Mouse (Mus musculus) CH12.LX (cell line): Measurements from ENCODE around the gene Ccdc57. TPM values are rescaled to one million over a fixed set of nuclear protein-coding genes. Genes with fewer than 3 reads are reported as not detected.

Experiments
- DNase-seq: peaks from one replicate; pipeline ENCODE4 v3.0.0-alpha.2; 2013; ENCODE audit errors: extremely low read depth
- H3K27ac ChIP-seq: 2 replicates; pipeline ENCODE4 v1.5.1; 2012; ENCODE audit warnings: low read depth, mild to moderate bottlenecking, control low read depth, moderate library complexity; ENCODE audit not compliant: insufficient read depth
- H3K27me3 ChIP-seq: replicated peaks from 2 replicates; pipeline ENCODE3; 2012; ENCODE audit warnings: inconsistent platforms
- H3K36me3 ChIP-seq, 2 experiments: replicated peaks in 1 of 2; 2 replicates each; pipeline versions ENCODE3 to v1.6.1; 2012; ENCODE audit warnings: inconsistent platforms in 1 of 2, low read length in 1 of 2, mild to moderate bottlenecking in 1 of 2, mixed read lengths in 1 of 2, moderate library complexity in 1 of 2; ENCODE audit not compliant: control insufficient read depth in 1 of 2, insufficient read depth in 1 of 2
- H3K4me1 ChIP-seq, 2 experiments: 2 replicates each; pipeline ENCODE4 v1.6.1; 2012; ENCODE audit warnings: inconsistent platforms in 1 of 2, moderate library complexity in 1 of 2; ENCODE audit not compliant: insufficient read depth in 2 of 2, control insufficient read depth in 1 of 2
- H3K4me2 ChIP-seq: 2 replicates; pipeline ENCODE4 v1.6.1; 2012; ENCODE audit warnings: low read depth, mild to moderate bottlenecking, control low read depth; ENCODE audit not compliant: poor library complexity, insufficient read depth, severe bottlenecking
- H3K4me3 ChIP-seq, 3 experiments: fragments of 150-350 bp in 1 of 3; sonication (generic) in 1 of 3; replicated peaks in 1 of 3; 2 replicates each; pipeline versions ENCODE3 to v1.5.1; 2011 to 2012; ENCODE audit warnings: low read depth in 2 of 3, low read length in 2 of 3, mild to moderate bottlenecking in 2 of 3, moderate library complexity in 2 of 3, control low read depth in 1 of 3, improper control_type of control experiment in 1 of 3, inconsistent platforms in 1 of 3, mixed read lengths in 1 of 3; ENCODE audit not compliant: poor library complexity in 1 of 3
- H3K79me2 ChIP-seq: replicated peaks from 2 replicates; pipeline ENCODE4 v1.6.1; 2012; ENCODE audit warnings: mild to moderate bottlenecking, moderate library complexity; ENCODE audit not compliant: control insufficient read depth, poor library complexity, insufficient read depth, severe bottlenecking; ENCODE audit errors: extremely low read depth
- H3K9ac ChIP-seq: 2 replicates; pipeline ENCODE4 v1.6.1; 2012; ENCODE audit warnings: low read depth, mild to moderate bottlenecking, control low read depth, moderate library complexity; ENCODE audit not compliant: insufficient read depth
- H3K9me3 ChIP-seq: replicated peaks from 2 replicates; pipeline ENCODE3; 2012; ENCODE audit warnings: low read length, inconsistent platforms, mixed read lengths
- CHD1 ChIP-seq: IDR thresholded peaks from 2 replicates; pipeline ENCODE4 v1.6.1; 2012; ENCODE audit warnings: low read depth, low read length, improper control_type of control experiment, inconsistent platforms
- CHD2 ChIP-seq: IDR thresholded peaks from 2 replicates; pipeline ENCODE4 v1.6.1; 2011; ENCODE audit warnings: low read length, improper control_type of control experiment
- E2F4 ChIP-seq: IDR thresholded peaks from 2 replicates; pipeline ENCODE4 v1.6.1; 2011; ENCODE audit warnings: low read depth, low read length, improper control_type of control experiment; ENCODE audit not compliant: insufficient replicate concordance
- EP300 ChIP-seq: IDR thresholded peaks from 2 replicates; pipeline ENCODE4 v1.6.1; 2011; ENCODE audit warnings: low read length, improper control_type of control experiment
- ETS1 ChIP-seq: conservative IDR thresholded peaks from 2 replicates; pipeline ENCODE4 v1.6.1; 2012; ENCODE audit warnings: low read depth, mild to moderate bottlenecking, inconsistent platforms, low read length, improper control_type of control experiment, moderate library complexity
- IRF4 ChIP-seq: IDR thresholded peaks from 2 replicates; pipeline ENCODE4 v1.6.1; 2014; ENCODE audit warnings: low read depth, mild to moderate bottlenecking, inconsistent platforms, low read length, improper control_type of control experiment
- JUN ChIP-seq: IDR thresholded peaks from 2 replicates; pipeline ENCODE4 v1.6.1; 2011; ENCODE audit warnings: low read depth, mild to moderate bottlenecking, low read length, improper control_type of control experiment, moderate library complexity; ENCODE audit not compliant: insufficient read depth
- JUND ChIP-seq: conservative IDR thresholded peaks from 2 replicates; pipeline ENCODE4 v1.6.1; 2011; ENCODE audit warnings: low read depth, low read length, improper control_type of control experiment
- MAZ ChIP-seq: IDR thresholded peaks from 2 replicates; pipeline ENCODE4 v1.6.1; 2012; ENCODE audit warnings: low read depth, mild to moderate bottlenecking, inconsistent platforms, low read length, improper control_type of control experiment, moderate library complexity
- MYC ChIP-seq: IDR thresholded peaks from 2 replicates; pipeline ENCODE4 v1.6.1; 2011; ENCODE audit warnings: low read depth, mild to moderate bottlenecking, improper control_type of control experiment, low read length
- NRF1 ChIP-seq: IDR thresholded peaks from 2 replicates; pipeline ENCODE4 v1.6.1; 2014; ENCODE audit warnings: low read depth, mild to moderate bottlenecking, inconsistent platforms, low read length, improper control_type of control experiment, moderate library complexity
- PAX5 ChIP-seq: IDR thresholded peaks from 2 replicates; pipeline ENCODE4 v1.6.1; 2012; ENCODE audit warnings: low read length, inconsistent platforms, mixed read lengths
- RCOR1 ChIP-seq: conservative IDR thresholded peaks from 2 replicates; pipeline ENCODE4 v1.6.1; 2012; ENCODE audit warnings: low read depth, mild to moderate bottlenecking, inconsistent platforms, low read length, improper control_type of control experiment
- SIN3A ChIP-seq: IDR thresholded peaks from 2 replicates; pipeline ENCODE4 v1.6.1; 2012; ENCODE audit warnings: low read length, improper control_type of control experiment, inconsistent platforms
- TBP ChIP-seq: conservative IDR thresholded peaks from 2 replicates; pipeline ENCODE4 v1.6.1; 2011; ENCODE audit warnings: low read depth, low read length, improper control_type of control experiment
- TCF12 ChIP-seq: IDR thresholded peaks from 2 replicates; pipeline ENCODE4 v1.6.1; 2014; ENCODE audit warnings: low read depth, mild to moderate bottlenecking, inconsistent platforms, low read length, improper control_type of control experiment
- UBTF ChIP-seq: IDR thresholded peaks from 2 replicates; pipeline ENCODE4 v1.6.1; 2012; ENCODE audit warnings: low read depth, mild to moderate bottlenecking, inconsistent platforms, low read length, improper control_type of control experiment, moderate library complexity
- USF2 ChIP-seq: conservative IDR thresholded peaks from 2 replicates; pipeline ENCODE4 v1.6.1; 2011; ENCODE audit warnings: low read depth, low read length, improper control_type of control experiment
- ZC3H11A ChIP-seq: IDR thresholded peaks from 2 replicates; pipeline ENCODE4 v1.6.1; 2012; ENCODE audit warnings: low read depth, mild to moderate bottlenecking, inconsistent platforms, low read length, improper control_type of control experiment
- ZKSCAN1 ChIP-seq: IDR thresholded peaks from 2 replicates; pipeline ENCODE4 v1.6.1; 2012; ENCODE audit warnings: low read depth, inconsistent platforms, low read length, improper control_type of control experiment, borderline replicate concordance
- dilution Hi-C: fragments of 300-500 bp; cut with MboI; formaldehyde crosslinking; loops from 2 replicates; pipeline ENCODE4 v1.14.3; 2020; ENCODE audit warnings: low sequenced_read_pairs; ENCODE audit not compliant: extremely low pct_unique_long_range_greater_than_20kb, extremely low pct_ligation_motif_present
- in situ Hi-C: fragments of 300-500 bp; cut with MboI; formaldehyde crosslinking; loops from 3 replicates; pipeline ENCODE4 v1.14.3; 2019; ENCODE audit warnings: low sequenced_read_pairs, low pct_ligation_motif_present, low pct_unique_long_range_greater_than_20kb, mixed read lengths
- polyA plus RNA-seq: library from polyadenylated mRNA; unstranded; fragments of >175 nt; gene quantifications from 2 replicates; pipeline ENCODE4 v1.2.1, GENCODE M21; 2012; ENCODE audit warnings: low read depth; ENCODE audit not compliant: insufficient read length
- total RNA-seq, 2 experiments: library from RNA; depleted of rRNA; stranded (reverse); fragments of 300-350 nt in 1 of 2; fragments of >200 nt in 1 of 2; gene quantifications; 2 replicates each; pipeline ENCODE4 v1.2.3; 2012 to 2014

The Ccdc57 gene
- total and polyA plus RNA-seq, 3 experiments: 2.3 to 6.0 (median 5.4) TPM

DNA sequence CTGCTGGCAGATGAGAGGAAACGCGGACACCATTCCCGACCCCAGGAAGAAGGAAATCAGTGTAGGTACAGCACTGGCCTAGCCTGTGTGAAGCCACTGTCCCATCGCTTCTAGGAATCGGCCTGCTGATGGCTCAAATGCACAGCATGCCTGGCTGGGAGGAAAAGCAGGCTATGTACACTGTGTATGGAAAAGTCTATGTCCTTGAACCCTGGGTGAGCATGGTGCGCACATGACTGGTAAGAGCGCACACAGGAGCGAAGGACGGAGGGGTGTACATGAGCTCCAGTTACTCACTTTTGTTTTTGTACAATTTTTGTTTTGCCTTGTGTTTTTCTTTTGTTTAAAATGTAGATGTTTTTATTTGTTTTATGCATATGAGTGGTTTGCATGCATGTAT is 61.2 kb downstream of the Ccdc57 start:
- Histone ChIP-seq H3K79me2 (no peaks in the 10 kb centered on the region), H3K9ac (no peak overlapping the region), H3K27ac (no peak overlapping the region), H3K4me3 (no peak overlapping the region), H3K27me3 (no peaks in the 10 kb centered on the region), H3K9me3 (no peaks in the 10 kb centered on the region), H3K4me2 (no peak overlapping the region), H3K36me3 (peaks cover 6 to 28% of the 10 kb centered on the region in 2 experiments), H3K4me1 (no peaks in the 10 kb centered on the region)
- dilution Hi-C loops (no loop called here), in situ Hi-C loops (no loop called here)
- no peak for DNase-seq
- no peak for TF ChIP-seq JUND
- no peak for TF ChIP-seq CHD2
- TF ChIP-seq JUN: no peak
- no peak for TF ChIP-seq TBP
- no peak for TF ChIP-seq ETS1
- no peak for TF ChIP-seq E2F4
- no peak for TF ChIP-seq IRF4
- TF ChIP-seq SIN3A: no peak
- TF ChIP-seq NRF1: no peak
- no peak for TF ChIP-seq UBTF
- TF ChIP-seq PAX5: no peak
- TF ChIP-seq CHD1: no peak
- TF ChIP-seq MAZ: no peak
- no peak for TF ChIP-seq MYC
- no peak for TF ChIP-seq ZC3H11A
- TF ChIP-seq USF2: no peak
- no peak for TF ChIP-seq RCOR1

DNA sequence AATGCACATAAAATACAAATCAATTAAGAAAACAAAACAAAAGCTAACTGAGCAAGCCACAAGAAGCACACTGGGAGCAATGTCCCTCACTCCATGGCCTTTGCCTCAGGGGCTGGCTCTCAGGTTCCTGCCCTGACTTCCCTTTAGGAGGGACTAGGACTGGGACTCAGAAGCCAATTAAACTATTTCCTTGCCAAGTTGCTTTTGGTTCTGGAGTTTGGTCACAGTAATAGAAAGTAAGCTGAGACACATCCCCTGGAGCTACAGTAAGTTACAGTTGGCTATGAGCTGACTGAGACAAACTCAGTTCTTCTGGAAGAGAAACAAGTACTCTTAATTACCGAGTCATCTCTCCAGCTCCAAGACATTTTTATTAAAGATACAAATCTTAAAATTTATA is 66.9 kb downstream of the Ccdc57 start:
- Histone ChIP-seq H3K9ac (no peak overlapping the region), H3K27me3 (no peaks in the 10 kb centered on the region), H3K27ac (no peak overlapping the region), H3K36me3 (peaks cover 6 to 36% of the 10 kb centered on the region in 2 experiments), H3K4me1 (no peaks in the 10 kb centered on the region), H3K79me2 (no peaks in the 10 kb centered on the region)
- in situ Hi-C loops (no loop called here), dilution Hi-C loops (no loop called here)
- DNase-seq: no peak
- TF ChIP-seq E2F4 (no peak), ZKSCAN1 (no peak), RCOR1 (no peak), TCF12 (no peak), USF2 (no peak), JUND (no peak), EP300 (no peak)
- TF ChIP-seq, all 38 proteins: peak for 0
- H3K4me2 ChIP-seq: no peak overlapping the region
- H3K9me3 ChIP-seq: no peaks in the 10 kb centered on the region
- no peak overlapping the region for H3K4me3 ChIP-seq
